Mouse (Mus musculus): ENCODE data around the gene Smoc1.

Gene Smoc1

GRCm38 (mm10) chr12:81026995-81027942, 661 bp downstream of the Smoc1 start:
- DNase-seq: peak; percentile 88

GRCm38 (mm10) chr12:81028291-81028920, 1.8 kb downstream of the Smoc1 start:
- no peak for DNase-seq

GRCm38 (mm10) chr12:81029731-81030130, 3.1 kb downstream of the Smoc1 start:
- DNase-seq: no peak

- DNase-seq: no peak
Observed at GRCm38 (mm10) chr12:81031579-81031978, 5.0 kb downstream of the Smoc1 start.

- DNase-seq: peak; percentile 86
Observed at GRCm38 (mm10) chr12:81033389-81034041, 6.9 kb downstream of the Smoc1 start.

- no peak for DNase-seq
Observed at GRCm38 (mm10) chr12:81034042-81034417, 7.4 kb downstream of the Smoc1 start.

GRCm38 (mm10) chr12:81035850-81036249, 9.2 kb downstream of the Smoc1 start:
- no peak for DNase-seq

- peak; percentile 55 for DNase-seq
Observed at GRCm38 (mm10) chr12:81043616-81044015, 17.0 kb downstream of the Smoc1 start.

- DNase-seq: peak; percentile 73
Observed at GRCm38 (mm10) chr12:81046926-81047325, 20.3 kb downstream of the Smoc1 start.

- DNase-seq: peak; percentile 59
Observed at GRCm38 (mm10) chr12:81049661-81050060, 23.1 kb downstream of the Smoc1 start.

- peak; percentile 73 for DNase-seq
Observed at GRCm38 (mm10) chr12:81055000-81055705, 28.5 kb downstream of the Smoc1 start.

GRCm38 (mm10) chr12:81055811-81056210, 29.2 kb downstream of the Smoc1 start:
- DNase-seq: peak; percentile 76

- no peak for DNase-seq
Observed at GRCm38 (mm10) chr12:81057619-81058018, 31.0 kb downstream of the Smoc1 start.

- DNase-seq: peak; percentile 59
Observed at GRCm38 (mm10) chr12:81058561-81058960, 32.0 kb downstream of the Smoc1 start.

GRCm38 (mm10) chr12:81061831-81062361, 35.3 kb downstream of the Smoc1 start:
- peak; percentile 80 for DNase-seq

GRCm38 (mm10) chr12:81063336-81063955, 36.8 kb downstream of the Smoc1 start:
- DNase-seq: peak; percentile 71

GRCm38 (mm10) chr12:81074139-81074538, 47.5 kb downstream of the Smoc1 start:
- peak; percentile 58 for DNase-seq

GRCm38 (mm10) chr12:81074941-81075340, 48.3 kb downstream of the Smoc1 start:
- peak; percentile 74 for DNase-seq

- DNase-seq: peak; percentile 89
Observed at GRCm38 (mm10) chr12:81077953-81078646, 51.5 kb downstream of the Smoc1 start.

GRCm38 (mm10) chr12:81080345-81080744, 53.7 kb downstream of the Smoc1 start:
- peak; percentile 69 for DNase-seq

- peak; percentile 64 for DNase-seq
Observed at GRCm38 (mm10) chr12:81081031-81081430, 54.4 kb downstream of the Smoc1 start.

Measured in heart, adult 11 months (tissue).